Mouse (Mus musculus) activated CD4-positive, CD25-positive, alpha-beta regulatory T cell, adult 4 months (primary cell): ENCODE measurements at regions not wholly inside any gene's neighbourhood (a gene's known extent, or its start where the extent isn't known, plus 50 kb on each side); places are given as distances from the start of the nearest gene placed in this dataset.

ENCODE experiments used
- ATAC-seq: one replicate; pipeline ENCODE4 v1.8.0; 2017

DNA sequence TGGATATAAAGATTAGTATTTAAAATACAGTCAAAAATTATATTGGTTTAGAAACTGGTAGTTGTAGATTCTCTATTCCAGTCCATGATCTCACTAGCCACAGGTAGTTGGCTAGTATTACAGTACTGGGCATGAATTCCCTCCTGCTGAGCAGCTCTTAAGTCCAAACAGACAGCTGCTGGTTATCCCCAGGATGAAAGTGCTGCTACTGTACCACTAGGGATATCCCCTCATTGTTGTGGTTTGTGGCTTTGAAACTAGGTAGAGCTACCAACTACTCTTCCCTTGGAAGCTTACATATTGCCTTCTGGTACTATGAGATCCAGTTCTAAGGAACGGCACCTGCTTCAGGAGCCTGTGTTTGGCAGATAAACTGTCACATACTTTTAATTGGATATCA is 97.9 kb upstream of the Pter start:
- ATAC-seq: no peak

DNA sequence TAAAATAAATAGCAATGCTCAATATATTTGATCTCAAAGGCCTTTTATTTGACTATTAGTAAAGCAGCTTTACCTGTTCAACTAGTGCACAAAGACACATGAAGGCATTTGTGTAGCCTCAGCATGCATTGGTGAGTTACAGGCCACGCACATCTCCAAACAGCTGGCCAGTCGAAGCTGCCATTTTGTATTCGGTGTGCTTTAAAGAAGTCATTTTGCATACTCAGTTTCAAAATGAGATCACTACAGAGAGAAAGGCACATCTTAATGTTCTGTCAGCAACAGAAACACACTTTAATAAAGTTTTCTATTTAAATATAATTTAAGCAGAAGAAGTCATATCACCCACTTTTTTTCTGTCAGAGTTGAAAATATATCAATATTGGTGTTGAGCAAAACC is 90.3 kb upstream of the Pter start:
- ATAC-seq: no peak

DNA sequence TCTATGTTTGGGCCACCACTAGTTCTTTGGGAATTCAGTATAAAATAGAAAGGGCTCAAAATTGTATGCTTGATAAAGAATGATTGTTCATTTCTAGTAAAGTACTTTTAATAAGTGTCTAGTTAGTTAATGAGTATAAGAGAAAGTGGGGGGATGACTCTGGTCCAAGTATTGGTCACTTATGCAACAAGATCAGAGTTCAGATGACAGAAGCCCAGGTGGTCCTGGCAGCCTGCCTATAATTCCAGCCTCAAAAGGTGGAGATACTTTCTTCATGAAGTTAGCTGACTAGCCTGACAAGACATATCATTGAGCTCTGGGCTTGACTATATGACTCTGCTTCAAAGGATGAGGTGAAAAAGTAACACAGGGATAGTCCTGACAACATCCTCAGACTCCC is 57.3 kb upstream of the Pter start:
- no peak for ATAC-seq

DNA sequence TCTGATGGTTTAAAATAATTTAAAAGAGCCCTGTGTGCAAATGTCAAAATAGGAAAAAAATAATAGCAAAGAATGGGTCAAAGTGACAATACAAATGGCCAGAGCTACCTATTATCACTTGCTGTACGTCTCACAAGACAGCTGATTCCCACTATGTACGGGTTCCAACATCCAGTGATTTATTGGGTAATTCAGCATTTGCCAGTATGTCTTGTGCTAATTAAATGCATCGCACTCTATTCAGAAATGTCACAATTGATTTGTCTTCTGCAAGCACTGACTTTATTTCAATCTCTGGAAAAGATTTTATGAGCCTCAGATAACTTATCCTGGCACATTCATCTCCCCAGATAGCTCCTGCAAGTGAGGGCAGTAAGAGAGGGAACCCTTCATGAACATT is 55.1 kb upstream of the Pter start:
- ATAC-seq: no peak
